Mouse (Mus musculus): ENCODE data around the gene Dap3.
"Not testable (repeated sequence)": the region's sequence is repeated elsewhere in the genome, so short reads cannot be mapped to it uniquely, and the experiment has no call there.

The Dap3 gene

GRCm38 (mm10) chr3:88913511-88914383 is 37.2 kb downstream of the Dap3 start, which contains the start of gene Msto1:
Msto1 (minus strand) TSS chr3:88913999.
- in situ Hi-C loops (cut with MboI, MseI) = no loop called here

GRCm38 (mm10) chr3:88912585-88912984 is 38.4 kb downstream of the Dap3 start:
- in situ Hi-C loops (cut with MboI, MseI) = no loop called here

- in situ Hi-C loops (cut with MboI, MseI) = loop anchor here in 1 of 2 experiments (10.0 kb wide), 1 partner anchor 1588 kb away; the partner anchor contains the start of gene Snapin
These were observed 44.4 kb downstream of the Dap3 start for GRCm38 (mm10) chr3:88906393-88907159.

GRCm38 (mm10) chr3:88905741-88906140 is 45.2 kb downstream of the Dap3 start:
- in situ Hi-C loops (cut with MboI, MseI) = loop anchor here in 1 of 2 experiments (10.0 kb wide), 1 partner anchor 1589 kb away; the partner anchor contains the start of gene Snapin

- in situ Hi-C loops (cut with MboI, MseI) = loop anchor here in 1 of 2 experiments (10.0 kb wide), 1 partner anchor 1590 kb away; the partner anchor contains the start of gene Snapin
These were observed 45.8 kb downstream of the Dap3 start for GRCm38 (mm10) chr3:88905209-88905608.

GRCm38 (mm10) chr3:88904803-88905202 is 46.2 kb downstream of the Dap3 start:
- in situ Hi-C loops (cut with MboI, MseI) = loop anchor here in 1 of 2 experiments (10.0 kb wide), 1 partner anchor 1590 kb away; the partner anchor contains the start of gene Snapin

GRCm38 (mm10) chr3:88893011-88893410 is 58.0 kb downstream of the Dap3 start:
- in situ Hi-C loops (cut with MboI, MseI) = loop anchor here in 1 of 2 experiments (5.0 kb wide), 1 partner anchor 81 kb away; no protein-coding TSS in a partner anchor

GRCm38 (mm10) chr3:88882536-88882935 is 68.4 kb downstream of the Dap3 start:
- in situ Hi-C loops (cut with MboI, MseI) = not testable (repeated sequence)

Measured in T-helper 17 cell (primary cell).